Mouse (Mus musculus) forebrain, embryonic 12.5 days (tissue): ENCODE measurements around the gene Apex1. TPM values are rescaled to one million over a fixed set of nuclear protein-coding genes. Genes with fewer than 3 reads are reported as not detected.
A peak's percentile ranks its signal among the peaks of the same experiment; 100 is the strongest.

Experiments
- ATAC-seq: fragments of 200-750 bp; cut with Nextera tagmentation; 2 replicates; pipeline ENCODE4 v1.8.0; 2017; ENCODE audit warnings: moderate TSS enrichment; ENCODE audit not compliant: low FRiP score
- H3K27ac ChIP-seq: fragments of 300-500 bp; sonication (generic); 2 replicates; pipeline ENCODE4 v1.5.1; 2016; ENCODE audit warnings: mild to moderate bottlenecking
- H3K27me3 ChIP-seq: fragments of 300-500 bp; sonication (generic); 2 replicates; pipeline ENCODE4 v1.6.1; 2016; ENCODE audit warnings: mild to moderate bottlenecking
- H3K36me3 ChIP-seq: fragments of 300-500 bp; sonication (generic); replicated peaks from 2 replicates; pipeline ENCODE4 v1.6.1; 2016; ENCODE audit warnings: mild to moderate bottlenecking
- H3K4me1 ChIP-seq: fragments of 300-500 bp; sonication (generic); 2 replicates; pipeline ENCODE4 v1.6.1; 2016
- H3K4me2 ChIP-seq: fragments of 300-500 bp; sonication (generic); 2 replicates; pipeline ENCODE4 v1.6.1; 2016; ENCODE audit warnings: mild to moderate bottlenecking, moderate library complexity
- H3K4me3 ChIP-seq: fragments of 300-500 bp; sonication (generic); replicated peaks from 2 replicates; pipeline ENCODE4 v1.5.1; 2016; ENCODE audit warnings: mild to moderate bottlenecking
- H3K9ac ChIP-seq: fragments of 300-500 bp; sonication (generic); 2 replicates; pipeline ENCODE4 v1.6.1; 2016; ENCODE audit warnings: mild to moderate bottlenecking
- H3K9me3 ChIP-seq: fragments of 300-500 bp; sonication (generic); 2 replicates; pipeline ENCODE4 v1.6.1; 2016
- WGBS: fragments of 180-500 bp; shearing (Covaris S2); methylation state at CpG from one replicate; pipeline ENCODE4 v1.1.7; 2016; 5-methylcytosine and 5-hydroxymethylcytosine counted together
- polyA plus RNA-seq: library from polyadenylated mRNA; unstranded; fragments of >200 nt; fragmentation: Nextera tagmentation; extraction: Ambion mirVana; gene quantifications from 2 replicates; pipeline ENCODE4 v1.2.1, GENCODE M21; 2016

Gene Apex1
- polyA plus RNA-seq: 346 and 350 TPM in 2 replicates

DNA sequence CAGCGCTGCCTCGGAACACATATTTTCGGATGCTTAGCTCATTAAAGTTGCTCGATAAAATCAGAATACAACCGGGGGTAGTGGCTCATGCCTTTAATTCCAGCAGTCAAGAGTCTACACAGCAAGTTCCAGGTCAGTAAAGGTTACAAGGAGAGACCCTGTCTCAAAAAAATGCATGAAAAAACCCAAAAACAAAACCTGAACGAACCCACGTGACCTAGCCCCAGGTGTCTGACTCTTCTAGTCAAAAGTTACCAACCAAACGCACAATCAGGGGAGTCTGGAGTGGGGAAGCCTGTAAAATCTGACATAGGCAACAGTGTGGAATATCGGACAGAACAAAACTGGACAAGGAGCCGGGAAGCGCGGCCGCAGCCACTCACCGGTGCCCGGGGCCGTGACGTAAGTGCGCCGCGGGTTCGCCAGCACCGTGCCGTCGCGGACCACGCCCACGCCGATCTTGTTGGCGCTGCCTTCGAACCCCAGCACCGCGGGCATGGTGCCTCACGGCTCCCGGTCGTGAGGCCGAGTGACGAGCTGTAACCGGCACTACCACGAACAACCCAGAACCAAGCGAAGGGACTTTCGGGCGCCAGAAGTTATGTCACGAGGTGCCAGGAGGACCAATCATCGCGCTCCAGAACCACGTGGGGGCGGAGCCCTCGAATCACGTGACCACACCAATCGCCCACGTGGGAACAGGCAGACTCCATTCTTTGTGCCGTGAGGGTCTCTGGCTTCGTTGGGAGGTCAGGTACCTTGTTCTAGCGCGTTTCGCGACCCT is at the start of gene Apex1, which contains the start of gene Osgep:
TSS of gene Apex1 (plus strand) at position 688 of the 784 bp plus-strand sequence.
TSS of gene Osgep (minus strand) at position 613 of the 784 bp plus-strand sequence.
- under 1% methylated on average over 57 of the region's 57 CpGs for WGBS
- Histone ChIP-seq H3K9ac (peak within 1 kb of the TSS; percentile 86), H3K27ac (peak within 1 kb of the TSS; percentile 93), H3K4me1 (peaks cover 30% of the 10 kb centered on the region), H3K27me3 (no peaks in the 10 kb centered on the region), H3K4me3 (peak within 1 kb of the TSS; percentile 80), H3K9me3 (no peaks in the 10 kb centered on the region), H3K36me3 (peaks cover 45% of the 10 kb centered on the region), H3K4me2 (peak within 1 kb of the TSS; percentile 73)
- ATAC-seq: peak; percentile 97

GRCm38 (mm10) chr14:50875175-50875574 is 49.6 kb upstream of the Apex1 start:
- Histone ChIP-seq H3K27ac (no peak overlapping the region), H3K36me3 (no peaks in the 10 kb centered on the region), H3K9ac (no peak overlapping the region), H3K27me3 (no peaks in the 10 kb centered on the region), H3K4me1 (peaks cover 4% of the 10 kb centered on the region; the same call in 1 of the 2 replicates), H3K4me3 (no peak overlapping the region), H3K9me3 (no peaks in the 10 kb centered on the region), H3K4me2 (no peak overlapping the region)
- WGBS: 87% methylated on average over 3 of the region's 3 CpGs
- ATAC-seq: no peak

- Histone ChIP-seq H3K9ac (no peak overlapping the region), H3K9me3 (no peaks in the 10 kb centered on the region), H3K36me3 (no peaks in the 10 kb centered on the region), H3K27ac (no peak overlapping the region), H3K4me1 (peaks cover 2% of the 10 kb centered on the region; the same call in 1 of the 2 replicates), H3K27me3 (no peaks in the 10 kb centered on the region), H3K4me2 (no peak overlapping the region), H3K4me3 (no peak overlapping the region)
- WGBS: 85% methylated on average over 6 of the region's 6 CpGs
- no peak for ATAC-seq
Observed at GRCm38 (mm10) chr14:50875591-50876230, 49.1 kb upstream of the Apex1 start.

DNA sequence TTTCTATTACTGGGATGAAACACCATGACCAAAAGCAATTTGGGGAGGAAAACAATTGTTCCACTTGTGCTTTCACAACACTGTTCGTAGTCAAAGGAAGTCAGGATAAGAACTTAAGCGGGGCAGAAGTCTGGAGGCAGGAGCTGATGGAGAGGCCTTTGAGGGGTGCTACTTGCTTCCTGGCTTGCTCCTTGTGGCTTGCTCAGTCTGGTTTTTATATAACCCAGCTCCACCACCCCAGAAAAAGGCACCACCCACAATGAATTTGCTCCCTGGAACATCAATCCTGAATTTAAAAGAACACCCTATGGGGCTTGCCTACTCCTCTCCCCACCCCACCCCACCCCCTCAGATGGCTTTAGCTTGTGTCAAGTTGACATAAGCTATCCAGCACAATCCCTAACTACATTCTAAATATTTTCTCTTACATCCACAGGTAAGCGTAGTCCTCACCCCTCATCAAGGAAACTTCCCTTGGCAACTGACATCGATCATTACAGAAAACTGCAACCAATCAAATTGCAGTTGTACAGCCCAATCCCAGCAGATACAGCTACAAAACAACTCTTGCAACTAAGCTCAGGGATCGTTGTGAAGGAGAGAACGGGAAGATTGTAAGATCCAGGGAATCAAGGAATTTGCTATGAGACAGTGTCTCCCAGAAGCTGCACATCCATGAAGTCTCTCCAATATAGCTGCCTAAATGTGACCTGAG is 48.4 kb upstream of the Apex1 start:
- Histone ChIP-seq H3K4me3 (no peak overlapping the region), H3K4me1 (no peaks in the 10 kb centered on the region), H3K4me2 (no peak overlapping the region), H3K27ac (no peak overlapping the region), H3K9me3 (no peaks in the 10 kb centered on the region), H3K27me3 (no peaks in the 10 kb centered on the region), H3K36me3 (no peaks in the 10 kb centered on the region), H3K9ac (no peak overlapping the region)
- WGBS: 87% methylated on average over 6 of the region's 6 CpGs
- no peak for ATAC-seq

DNA sequence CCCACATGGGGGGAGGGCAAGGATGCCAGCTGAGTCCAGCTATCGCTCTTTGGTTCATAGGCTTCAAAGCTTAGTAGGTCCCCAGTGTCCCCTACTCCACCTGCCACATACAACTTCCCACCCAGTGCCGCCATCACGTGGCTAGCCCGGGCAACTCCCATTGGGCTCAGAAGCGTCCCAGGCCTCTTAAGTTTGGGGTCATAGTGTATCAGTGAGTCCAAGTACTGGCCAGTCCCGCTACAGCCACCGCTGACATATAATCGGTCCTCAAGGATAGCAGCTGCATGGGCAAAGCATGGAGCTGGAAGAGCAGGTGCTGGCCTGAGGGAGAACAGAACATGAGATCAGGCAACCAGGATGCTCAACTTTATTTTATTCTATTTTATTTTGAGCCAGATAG is 33.1 kb upstream of the Apex1 start:
- no peak for ATAC-seq
- no peak overlapping the region for H3K27ac ChIP-seq
- H3K4me2 ChIP-seq: no peak overlapping the region
- peaks cover 12% of the 10 kb centered on the region; the same call in 1 of the 2 replicates for H3K27me3 ChIP-seq
- H3K36me3 ChIP-seq: no peaks in the 10 kb centered on the region
- no peak overlapping the region for H3K9ac ChIP-seq
- no peaks in the 10 kb centered on the region for H3K9me3 ChIP-seq
- WGBS: 95% methylated on average over 8 of the region's 8 CpGs
- H3K4me1 ChIP-seq: peaks cover 8% of the 10 kb centered on the region
- H3K4me3 ChIP-seq: no peak overlapping the region

- Histone ChIP-seq H3K27me3 (peaks cover 17% of the 10 kb centered on the region), H3K4me1 (peaks cover 12% of the 10 kb centered on the region), H3K9ac (no peak overlapping the region), H3K36me3 (no peaks in the 10 kb centered on the region), H3K27ac (no peak overlapping the region), H3K9me3 (no peaks in the 10 kb centered on the region), H3K4me2 (no peak overlapping the region), H3K4me3 (no peak overlapping the region)
- no peak for ATAC-seq
- 91% methylated on average over 7 of the region's 7 CpGs for WGBS
Observed at GRCm38 (mm10) chr14:50892091-50892490, 32.7 kb upstream of the Apex1 start.

DNA sequence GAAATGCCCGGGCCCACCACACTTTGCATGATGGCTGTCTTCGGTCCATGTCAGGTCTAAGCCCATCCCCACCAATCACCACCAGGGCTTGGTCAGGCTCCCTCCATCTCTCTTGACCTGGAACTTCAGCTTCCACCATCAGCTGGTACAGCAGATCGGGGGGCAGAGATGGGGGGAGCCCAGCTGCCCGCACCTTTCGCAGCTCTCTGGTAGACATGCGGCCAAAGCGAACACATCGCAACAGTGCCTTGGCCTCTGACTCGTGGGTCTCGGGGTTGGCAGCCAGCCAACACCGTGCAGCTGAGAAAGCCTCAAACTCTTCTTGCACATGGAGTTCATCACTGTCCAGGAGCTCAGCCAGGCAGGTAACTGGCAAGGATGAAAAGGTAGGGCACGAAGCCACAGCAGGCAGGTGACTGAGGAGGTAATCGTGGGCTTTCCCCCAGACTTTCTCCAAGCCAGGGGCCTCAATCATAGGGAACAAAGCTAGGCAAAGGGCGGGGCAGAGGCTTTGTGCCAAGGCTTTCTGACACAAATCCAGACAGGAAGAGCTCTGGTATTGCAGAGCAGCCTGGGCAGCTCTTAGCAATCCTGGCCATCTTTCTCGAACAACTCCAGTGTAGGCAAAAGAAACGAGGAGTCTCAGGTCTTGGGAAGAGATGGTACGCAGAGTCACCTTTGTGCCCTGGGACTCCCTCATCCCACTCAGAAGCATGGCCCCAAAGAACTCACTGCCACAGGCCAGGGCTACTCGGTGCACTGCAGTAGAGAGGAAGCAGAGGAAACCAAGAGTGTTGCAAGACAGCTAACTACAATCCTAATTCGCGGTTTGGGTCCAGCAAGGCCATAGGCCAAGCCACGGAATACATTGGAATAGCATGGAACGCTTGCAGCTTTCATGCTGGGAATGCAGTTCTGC is 32.0 kb upstream of the Apex1 start:
- H3K4me1 ChIP-seq: peaks cover 14% of the 10 kb centered on the region
- H3K27ac ChIP-seq: no peak overlapping the region
- H3K9me3 ChIP-seq: no peaks in the 10 kb centered on the region
- no peak overlapping the region for H3K9ac ChIP-seq
- H3K27me3 ChIP-seq: peaks cover 24% of the 10 kb centered on the region
- WGBS: 88% methylated on average over 22 of the region's 22 CpGs
- no peaks in the 10 kb centered on the region for H3K36me3 ChIP-seq
- ATAC-seq: no peak
- no peak overlapping the region for H3K4me3 ChIP-seq
- H3K4me2 ChIP-seq: no peak overlapping the region

GRCm38 (mm10) chr14:50895407-50895806 is 29.4 kb upstream of the Apex1 start:
- Histone ChIP-seq H3K4me2 (no peak overlapping the region), H3K9me3 (no peaks in the 10 kb centered on the region), H3K9ac (no peak overlapping the region), H3K4me3 (no peak overlapping the region), H3K4me1 (peaks cover 14% of the 10 kb centered on the region), H3K27me3 (peaks cover 26% of the 10 kb centered on the region), H3K36me3 (no peaks in the 10 kb centered on the region), H3K27ac (no peak overlapping the region)
- no peak for ATAC-seq

DNA sequence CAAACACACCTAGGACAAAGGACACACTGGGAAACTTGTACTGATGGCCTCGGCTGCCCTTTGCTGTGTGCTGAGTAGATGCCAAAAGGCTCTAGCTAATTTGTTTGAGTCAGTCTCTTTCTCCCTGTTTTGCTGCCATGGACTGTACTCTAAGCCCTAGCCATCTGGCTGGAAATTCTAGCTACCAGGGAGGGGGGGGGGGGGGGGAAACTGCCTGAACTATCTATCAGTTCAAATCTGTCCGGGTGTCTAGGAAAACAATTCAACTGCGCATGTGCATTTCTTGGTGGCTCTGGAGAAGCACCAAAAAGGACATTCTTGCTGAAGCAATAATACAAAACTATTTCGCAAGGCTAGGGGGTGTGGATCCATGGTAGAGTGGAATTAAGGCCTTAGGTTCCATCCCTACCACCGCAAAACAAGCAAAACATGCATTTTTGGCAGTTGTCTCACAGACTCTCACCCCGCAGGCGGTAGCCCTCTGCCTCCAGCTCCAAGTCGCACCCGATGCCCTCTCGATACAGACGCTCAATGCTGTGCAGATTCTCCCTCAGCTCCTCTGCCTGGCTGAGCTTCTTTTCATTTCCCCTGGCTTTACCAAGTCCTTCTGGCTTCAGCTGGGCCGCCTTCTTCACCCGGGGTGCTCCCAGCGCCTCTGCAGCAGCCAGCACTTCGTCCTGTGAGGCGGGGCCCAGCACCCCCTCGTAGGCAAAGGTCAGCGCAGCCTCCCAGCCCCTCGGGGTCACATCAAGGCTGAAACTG is 28.6 kb upstream of the Apex1 start:
- H3K36me3 ChIP-seq: no peaks in the 10 kb centered on the region
- H3K9ac ChIP-seq: peak overlapping the region; percentile 51
- WGBS: 16% methylated on average over 19 of the region's 19 CpGs
- peaks cover 26% of the 10 kb centered on the region for H3K27me3 ChIP-seq
- H3K4me3 ChIP-seq: peak overlapping the region; percentile 40
- no peaks in the 10 kb centered on the region for H3K9me3 ChIP-seq
- ATAC-seq: no peak; the same call in 1 of the 2 replicates
- H3K27ac ChIP-seq: no peak overlapping the region
- H3K4me2 ChIP-seq: peak overlapping the region; percentile 73
- peaks cover 14% of the 10 kb centered on the region for H3K4me1 ChIP-seq

GRCm38 (mm10) chr14:50896747-50897373 is 27.9 kb upstream of the Apex1 start:
- WGBS: 18% methylated on average over 23 of the region's 23 CpGs
- peak overlapping the region; percentile 73 for H3K4me2 ChIP-seq
- H3K4me1 ChIP-seq: peaks cover 14% of the 10 kb centered on the region
- peak overlapping the region; percentile 40 for H3K4me3 ChIP-seq
- H3K9ac ChIP-seq: peak overlapping the region; percentile 51
- H3K27ac ChIP-seq: no peak overlapping the region
- ATAC-seq: no peak; the same call in 1 of the 2 replicates
- no peaks in the 10 kb centered on the region for H3K36me3 ChIP-seq
- H3K9me3 ChIP-seq: no peaks in the 10 kb centered on the region
- H3K27me3 ChIP-seq: peaks cover 26% of the 10 kb centered on the region

DNA sequence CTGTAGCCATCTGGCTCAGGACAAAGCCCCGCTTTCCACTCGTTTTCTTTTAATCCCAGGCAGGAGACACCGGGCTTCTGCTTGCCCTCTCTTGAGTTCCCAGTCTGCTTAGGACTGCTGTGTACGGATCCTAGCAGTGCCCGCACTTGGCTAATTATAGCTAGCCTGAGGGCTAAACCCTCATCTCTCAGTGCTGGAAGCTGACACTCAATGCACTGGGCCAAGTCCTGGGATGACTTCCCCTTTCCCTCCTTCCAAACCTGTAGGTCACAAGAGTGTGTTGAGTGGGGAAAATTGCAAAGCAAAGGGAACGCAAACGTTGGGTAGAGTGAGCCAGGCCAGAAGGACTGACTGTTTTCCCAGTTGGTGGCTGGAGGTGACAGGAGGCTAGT is 27.4 kb upstream of the Apex1 start, which contains the start of gene Klhl33:
TSS of gene Klhl33 (minus strand) at position 134 of the 392 bp plus-strand sequence.
- Histone ChIP-seq H3K27me3 (peaks cover 26% of the 10 kb centered on the region), H3K9ac (peak within 1 kb of the TSS; percentile 51), H3K4me3 (peak within 1 kb of the TSS; percentile 40), H3K4me2 (peak within 1 kb of the TSS; percentile 73), H3K27ac (no peak within 1 kb of the TSS), H3K4me1 (peaks cover 14% of the 10 kb centered on the region), H3K36me3 (no peaks in the 10 kb centered on the region), H3K9me3 (no peaks in the 10 kb centered on the region)
- ATAC-seq: no peak
- WGBS: 40% methylated on average over 7 of the region's 7 CpGs
